Mouse (Mus musculus): ENCODE results near the gene Olfml2a. TPM values are rescaled to one million over a fixed set of nuclear protein-coding genes. Genes with fewer than 3 reads are reported as not detected.

Gene Olfml2a
- total RNA-seq, 4 experiments from 2014 or later = 1.7 to 1.9 (median 1.8) TPM

- no peak for DNase-seq (ENCODE audit: low spot score in 2 of 2)
Measured at GRCm38 (mm10) chr2:38977837-38978236, 46.1 kb downstream of the Olfml2a start.

GRCm38 (mm10) chr2:38983456-38983855, 51.7 kb downstream of the Olfml2a start:
- no peak for DNase-seq (ENCODE audit: low spot score in 2 of 2)

- no peak for DNase-seq (ENCODE audit: low spot score in 2 of 2)
Measured at GRCm38 (mm10) chr2:38986580-38986979, 54.8 kb downstream of the Olfml2a start.

- DNase-seq (ENCODE audit: low spot score in 2 of 2) = no peak
Measured at GRCm38 (mm10) chr2:38987371-38987770, 55.6 kb downstream of the Olfml2a start.

GRCm38 (mm10) chr2:38987803-38988510, 56.2 kb downstream of the Olfml2a start:
- DNase-seq (ENCODE audit: low spot score in 2 of 2) = no peak

GRCm38 (mm10) chr2:38988929-38989328, 57.2 kb downstream of the Olfml2a start:
- DNase-seq (ENCODE audit: low spot score in 2 of 2) = no peak

GRCm38 (mm10) chr2:38992004-38992403, 60.2 kb downstream of the Olfml2a start:
- DNase-seq (ENCODE audit: low spot score in 2 of 2) = no peak

- no peak for DNase-seq (ENCODE audit: low spot score in 2 of 2)
Measured at GRCm38 (mm10) chr2:38992452-38992851, 60.7 kb downstream of the Olfml2a start.

- peak; percentile 88 to 92 for DNase-seq (ENCODE audit: low spot score in 2 of 2)
Measured at GRCm38 (mm10) chr2:38997386-38998374, 65.9 kb downstream of the Olfml2a start, which contains the start of gene Wdr38. Gene Wdr38, plus strand, starts transcription at chr2:38997476.

GRCm38 (mm10) chr2:38999381-38999780, 67.6 kb downstream of the Olfml2a start:
- DNase-seq (ENCODE audit: low spot score in 2 of 2) = no peak

GRCm38 (mm10) chr2:38999910-39000586, 68.3 kb downstream of the Olfml2a start:
- DNase-seq (ENCODE audit: low spot score in 2 of 2) = no peak

- no peak for DNase-seq (ENCODE audit: low spot score in 2 of 2)
Measured at GRCm38 (mm10) chr2:39000587-39000919, 68.8 kb downstream of the Olfml2a start.

- no peak for DNase-seq (ENCODE audit: low spot score in 2 of 2)
Measured at GRCm38 (mm10) chr2:39001866-39002265, 70.1 kb downstream of the Olfml2a start.

GRCm38 (mm10) chr2:39003106-39003505, 71.3 kb downstream of the Olfml2a start:
- no peak for DNase-seq (ENCODE audit: low spot score in 2 of 2)

- DNase-seq (ENCODE audit: low spot score in 2 of 2) = no peak
Measured at GRCm38 (mm10) chr2:39003512-39003911, 71.7 kb downstream of the Olfml2a start.

- DNase-seq (ENCODE audit: low spot score in 2 of 2) = no peak
Measured at GRCm38 (mm10) chr2:39004372-39004771, 72.6 kb downstream of the Olfml2a start.

GRCm38 (mm10) chr2:39004880-39005435, 73.2 kb downstream of the Olfml2a start, which contains the start of gene Arpc5l:
Gene Arpc5l, plus strand, starts transcription at chr2:39005348.
- peak; percentile 86 to 89 for DNase-seq (ENCODE audit: low spot score in 2 of 2)

- DNase-seq (ENCODE audit: low spot score in 2 of 2) = no peak
Measured at GRCm38 (mm10) chr2:39005574-39006079, 73.8 kb downstream of the Olfml2a start, which contains the start of gene Rpl35. Gene Rpl35, minus strand, starts transcription at chr2:39005624.

GRCm38 (mm10) chr2:39006149-39006730, 74.5 kb downstream of the Olfml2a start:
- no peak for DNase-seq (ENCODE audit: low spot score in 2 of 2)

- DNase-seq (ENCODE audit: low spot score in 2 of 2) = peak; percentile 88 to 93
Measured at GRCm38 (mm10) chr2:39007865-39008264, 76.1 kb downstream of the Olfml2a start.

Data from layer of hippocampus, adult 8-10 months (tissue).